Mouse (Mus musculus) CH12F3 (cell line): ENCODE data around the gene Usp40.
"Not testable (repeated sequence)": the region's sequence is repeated elsewhere in the genome, so short reads cannot be mapped to it uniquely, and the experiment has no call there.

Experiments
- in situ Hi-C: fragments of 300-500 bp; cut with MboI; formaldehyde crosslinking; loops from 2 replicates; pipeline ENCODE4 v1.14.3; 2020; ENCODE audit warnings: low sequenced_read_pairs

Gene Usp40

GRCm38 (mm10) chr1:88008211-88008697 is at the start of gene Usp40:
Usp40 (minus strand) TSS chr1:88008551.
- in situ Hi-C loops, result no loop called here

GRCm38 (mm10) chr1:88055088-88055487 is 46.7 kb upstream of the Usp40 start, which contains the start of gene Ugt1a10:
Ugt1a10 (plus strand) TSS chr1:88055388.
- in situ Hi-C loops, result no loop called here

GRCm38 (mm10) chr1:88047408-88047807 is 39.1 kb upstream of the Usp40 start:
- in situ Hi-C loops, result not testable (repeated sequence)

- in situ Hi-C loops, result not testable (repeated sequence)
Measured at GRCm38 (mm10) chr1:88044832-88045437, 36.6 kb upstream of the Usp40 start.

GRCm38 (mm10) chr1:88043044-88043443 is 34.7 kb upstream of the Usp40 start:
- in situ Hi-C loops, result not testable (repeated sequence)

GRCm38 (mm10) chr1:88025244-88025643 is 16.9 kb upstream of the Usp40 start:
- in situ Hi-C loops, result not testable (repeated sequence)

- in situ Hi-C loops, result no loop called here
Measured at GRCm38 (mm10) chr1:88015371-88015770, 7.0 kb upstream of the Usp40 start.

- in situ Hi-C loops, result no loop called here
Measured at GRCm38 (mm10) chr1:88014671-88015070, 6.3 kb upstream of the Usp40 start.

- in situ Hi-C loops, result no loop called here
Measured at GRCm38 (mm10) chr1:88014194-88014593, 5.8 kb upstream of the Usp40 start.

- in situ Hi-C loops, result no loop called here
Measured at GRCm38 (mm10) chr1:88013726-88014125, 5.4 kb upstream of the Usp40 start.

- in situ Hi-C loops, result no loop called here
Measured at GRCm38 (mm10) chr1:88009521-88009920, 1.2 kb upstream of the Usp40 start.

GRCm38 (mm10) chr1:88008735-88009134 is 384 bp upstream of the Usp40 start:
- in situ Hi-C loops, result no loop called here

- in situ Hi-C loops, result no loop called here
Measured at GRCm38 (mm10) chr1:88007692-88008210, 600 bp downstream of the Usp40 start.

GRCm38 (mm10) chr1:87992716-87993115 is 15.6 kb downstream of the Usp40 start:
- in situ Hi-C loops, result no loop called here

- in situ Hi-C loops, result no loop called here
Measured at GRCm38 (mm10) chr1:87982291-87982690, 26.1 kb downstream of the Usp40 start.

GRCm38 (mm10) chr1:87970381-87970780 is 38.0 kb downstream of the Usp40 start:
- in situ Hi-C loops, result no loop called here

- in situ Hi-C loops, result no loop called here
Measured at GRCm38 (mm10) chr1:87961459-87962167, 46.7 kb downstream of the Usp40 start.

GRCm38 (mm10) chr1:87960752-87961151 is 47.6 kb downstream of the Usp40 start:
- in situ Hi-C loops, result no loop called here

- in situ Hi-C loops, result no loop called here
Measured at GRCm38 (mm10) chr1:87959998-87960431, 48.3 kb downstream of the Usp40 start.

- in situ Hi-C loops, result no loop called here
Measured at GRCm38 (mm10) chr1:87959532-87959931, 48.8 kb downstream of the Usp40 start.

GRCm38 (mm10) chr1:87958931-87959330 is 49.4 kb downstream of the Usp40 start:
- in situ Hi-C loops, result no loop called here

- in situ Hi-C loops, result no loop called here
Measured at GRCm38 (mm10) chr1:87953073-87953472, 55.3 kb downstream of the Usp40 start.
